ENCODE assay signal across 9 mouse cellular contexts in the genomic region with DNA sequence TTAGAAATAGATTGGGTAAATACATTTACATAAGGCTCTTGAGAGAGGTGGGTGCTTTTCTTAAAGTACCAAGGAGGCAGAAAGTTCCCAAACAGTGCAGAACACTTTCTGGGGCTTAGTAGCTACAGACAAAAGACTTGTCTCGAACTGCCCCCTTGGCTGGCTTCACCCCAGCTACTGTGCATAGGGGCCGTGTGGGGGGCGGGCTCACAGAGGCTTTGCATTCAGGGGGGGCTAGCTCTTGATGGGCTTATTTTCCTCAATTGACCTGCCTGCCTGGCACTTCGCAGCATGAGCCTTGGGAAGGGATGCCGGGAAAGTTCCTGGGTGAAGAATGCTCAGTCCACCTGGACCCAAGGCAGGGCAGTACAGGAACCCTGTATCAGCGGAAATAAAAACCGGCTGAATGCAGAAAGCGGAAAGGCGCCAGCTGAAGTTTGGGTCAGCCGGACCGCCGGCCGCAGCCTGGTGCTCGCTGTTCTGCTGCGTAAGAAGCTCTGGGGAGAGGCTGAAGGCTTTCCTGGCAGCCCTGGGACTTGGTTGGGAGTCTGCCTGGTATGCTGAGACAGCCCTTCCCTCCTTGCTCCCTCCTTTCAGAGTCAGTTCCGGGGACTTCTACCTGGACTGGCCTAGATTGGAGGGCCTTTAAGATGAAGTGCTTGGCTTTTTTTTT.
A peak's percentile ranks its signal among the peaks of the same experiment; 100 is the strongest.
DNase-seq lines count a peak whose midpoint lies in the region; ATAC-seq and TF ChIP-seq lines count a peak whose summit lies in the region.
"Had no signal": no experiment of that assay in that cellular context is flagged by ENCODE, and none has a peak within 500 bp of the region (broad histone marks: within the 10 kb centered on the region; RNA-seq: fewer than 3 reads in every experiment).

No protein-coding gene starts in this region.

- H3K36me3 ChIP-seq in neural tube, embryonic 12.5 days, result no peaks in the 10 kb centered on the region
- no peaks in the 10 kb centered on the region for H3K36me3 ChIP-seq in forebrain, embryonic 13.5 days (ENCODE audit: poor library complexity, severe bottlenecking)
- H3K36me3 ChIP-seq in kidney, postnatal 0 days (ENCODE audit: insufficient read depth, low read length), result no peaks in the 10 kb centered on the region
- no peaks in the 10 kb centered on the region for H3K36me3 ChIP-seq in liver, embryonic 11.5 days (ENCODE audit: control insufficient read depth, insufficient read depth, low read length)
- H3K36me3 ChIP-seq: lung, embryonic 15.5 days had no signal

- H3K4me3 ChIP-seq in neural tube, embryonic 12.5 days, result no peak overlapping the region
- no peak overlapping the region for H3K4me3 ChIP-seq in forebrain, embryonic 13.5 days
- no peak overlapping the region for H3K4me3 ChIP-seq in kidney, postnatal 0 days (replicated peaks; ENCODE audit: low read depth, low read length)
- no peak overlapping the region for H3K4me3 ChIP-seq in liver, embryonic 11.5 days (ENCODE audit: low read depth, low read length)
- H3K4me3 ChIP-seq: lung, embryonic 15.5 days had no signal

- H3K9me3 ChIP-seq in neural tube, embryonic 12.5 days, result no peaks in the 10 kb centered on the region
- H3K9me3 ChIP-seq in forebrain, embryonic 13.5 days (replicated peaks), result peaks cover 2% of the 10 kb centered on the region; the same call in 1 of the 2 replicates
- no peaks in the 10 kb centered on the region for H3K9me3 ChIP-seq in kidney, postnatal 0 days (replicated peaks; ENCODE audit: low read length)
- no peaks in the 10 kb centered on the region for H3K9me3 ChIP-seq in liver, embryonic 11.5 days (ENCODE audit: control insufficient read depth, low read length)
- H3K9me3 ChIP-seq: lung, embryonic 15.5 days had no signal

- peaks cover 11% of the 10 kb centered on the region for H3K4me1 ChIP-seq in neural tube, embryonic 12.5 days
- peaks cover 6% of the 10 kb centered on the region for H3K4me1 ChIP-seq in forebrain, embryonic 13.5 days
- no peaks in the 10 kb centered on the region for H3K4me1 ChIP-seq in kidney, postnatal 0 days (replicated peaks; ENCODE audit: insufficient read depth, low read length)
- H3K4me1 ChIP-seq in liver, embryonic 11.5 days (replicated peaks; ENCODE audit: control insufficient read depth, insufficient read depth, low read length), result no peaks in the 10 kb centered on the region

- H3K27ac ChIP-seq in neural tube, embryonic 12.5 days, result no peak overlapping the region
- no peak overlapping the region for H3K27ac ChIP-seq in forebrain, embryonic 13.5 days
- no peak overlapping the region for H3K27ac ChIP-seq in kidney, postnatal 0 days
- no peak overlapping the region for H3K27ac ChIP-seq in liver, embryonic 11.5 days (ENCODE audit: low read depth, low read length)
- H3K27ac ChIP-seq: lung, embryonic 15.5 days had no signal

- peak overlapping the region; percentile 9; the same call in 1 of the 2 replicates for H3K4me2 ChIP-seq in neural tube, embryonic 12.5 days (replicated peaks)
- peak overlapping the region; percentile 52 for H3K4me2 ChIP-seq in forebrain, embryonic 13.5 days
- H3K4me2 ChIP-seq in kidney, postnatal 0 days (ENCODE audit: low read length), result peak overlapping the region; percentile 19; the same call in 1 of the 2 replicates
- no peak overlapping the region for H3K4me2 ChIP-seq in liver, embryonic 11.5 days
- H3K4me2 ChIP-seq: lung, embryonic 15.5 days had no signal

- no peak for ATAC-seq in neural tube, embryonic 12.5 days (ENCODE audit: low FRiP score, low read depth)
- ATAC-seq in forebrain, embryonic 13.5 days, result no peak
- no peak for ATAC-seq in kidney, postnatal 0 days (replicated peaks; ENCODE audit: low FRiP score, low read depth)
- ATAC-seq in liver, embryonic 11.5 days (replicated peaks; ENCODE audit: low FRiP score), result no peak

- DNase-seq in neural tube, embryonic 10.5 days (ENCODE audit: extremely low spot score, low spot score), result no peak
- DNase-seq in kidney, postnatal 0 days (ENCODE audit: low spot score), result peak; percentile 12
- DNase-seq in testis, postnatal 10 days (ENCODE audit: low spot score), result peak; percentile 58
- DNase-seq in frontal cortex, postnatal 10 days (ENCODE audit: low spot score in 2 of 2), result no peak
- no peak for DNase-seq in liver, embryonic 11.5 days (ENCODE audit: low spot score)
- DNase-seq in liver, result no peak

- TF ChIP-seq CTCF in kidney, postnatal 0 days (IDR thresholded peaks at IDR 0.05; ENCODE audit: low read depth), result no peak

- H3K9ac ChIP-seq in neural tube, embryonic 12.5 days, result no peak overlapping the region
- H3K9ac ChIP-seq in forebrain, embryonic 13.5 days, result peak overlapping the region; percentile 41; the same call in 1 of the 2 replicates
- H3K9ac ChIP-seq in kidney, postnatal 0 days (ENCODE audit: low read depth, low read length), result no peak overlapping the region
- H3K9ac ChIP-seq in liver, embryonic 11.5 days (ENCODE audit: low read depth, low read length), result no peak overlapping the region
- H3K9ac ChIP-seq: lung, embryonic 15.5 days had no signal

- WGBS in neural tube, embryonic 12.5 days, result 42% methylated on average over 16 of the region's 16 CpGs
- 13% methylated on average over 16 of the region's 16 CpGs for WGBS in forebrain, embryonic 13.5 days
- 39% methylated on average over 15 of the region's 16 CpGs for WGBS in kidney, postnatal 0 days
- 71% methylated on average over 16 of the region's 16 CpGs for WGBS in liver, embryonic 11.5 days

- no peaks in the 10 kb centered on the region for H3K27me3 ChIP-seq in neural tube, embryonic 12.5 days (replicated peaks)
- no peaks in the 10 kb centered on the region for H3K27me3 ChIP-seq in forebrain, embryonic 13.5 days
- H3K27me3 ChIP-seq in kidney, postnatal 0 days (ENCODE audit: insufficient read depth, low read length), result no peaks in the 10 kb centered on the region
- H3K27me3 ChIP-seq in liver, embryonic 11.5 days (replicated peaks; ENCODE audit: control insufficient read depth, insufficient read depth, low read length), result no peaks in the 10 kb centered on the region
- H3K27me3 ChIP-seq: lung, embryonic 15.5 days had no signal

Comparison
In these comparisons a context has a peak if more than half of its experiments do, and no peak if none do; other contexts are left out.
1. DNase-seq: peak in kidney, postnatal 0 days (single experiment) and testis, postnatal 10 days (single experiment); none in neural tube, embryonic 10.5 days (single experiment), frontal cortex, postnatal 10 days (0 of 2), liver, embryonic 11.5 days (single experiment) and liver (single experiment).